Mouse (Mus musculus) macrophage (primary cell): ENCODE data around the gene Serpinf2. TPM values are rescaled to one million over a fixed set of nuclear protein-coding genes. Genes with fewer than 3 reads are reported as not detected.
"Not testable (repeated sequence)": the region's sequence is repeated elsewhere in the genome, so short reads cannot be mapped to it uniquely, and the experiment has no call there.

Source experiments
- H3K27ac ChIP-seq: fragments of 350-480 bp; formaldehyde crosslinking; 2 replicates; pipeline ENCODE4 v1.9.0; 2021
- H3K36me3 ChIP-seq: fragments of 350-480 bp; formaldehyde crosslinking; 2 replicates; pipeline ENCODE4 v1.9.0; 2021; ENCODE audit errors: inconsistent target
- H3K4me3 ChIP-seq: fragments of 350-480 bp; formaldehyde crosslinking; 2 replicates; pipeline ENCODE4 v1.9.0; 2021; ENCODE audit errors: inconsistent target
- H3K79me2 ChIP-seq: fragments of 350-480 bp; formaldehyde crosslinking; 2 replicates; pipeline ENCODE4 v1.9.0; 2021; ENCODE audit errors: inconsistent target
- WGBS: methylation state at CpG from one replicate; pipeline ENCODE4 v1.1.7; 2026; ENCODE audit warnings: inconsistent platforms; ENCODE audit not compliant: missing documents; 5-methylcytosine and 5-hydroxymethylcytosine counted together
- polyA plus RNA-seq: library from polyadenylated mRNA; stranded (reverse); fragments of 250-400 nt; gene quantifications from 3 replicates; pipeline ENCODE4 v1.2.4, GENCODE M21; 2018; ENCODE audit warnings: inconsistent platforms

Serpinf2 gene
- polyA plus RNA-seq, 1 experiment from 2014 or later, result not detected

- Histone ChIP-seq H3K79me2 (no peaks in the 10 kb centered on the region), H3K4me3 (no peak overlapping the region), H3K27ac (no peak overlapping the region), H3K36me3 (no peaks in the 10 kb centered on the region)
- 87% methylated on average over 2 of the region's 4 CpGs for WGBS
Observed at GRCm38 (mm10) chr11:75406104-75406503, 33.3 kb downstream of the Serpinf2 start.

GRCm38 (mm10) chr11:75404801-75405200 lies 34.6 kb downstream of the Serpinf2 start:
- no peaks in the 10 kb centered on the region for H3K79me2 ChIP-seq
- H3K36me3 ChIP-seq, result no peaks in the 10 kb centered on the region
- 94% methylated on average over 6 of the region's 6 CpGs for WGBS
- H3K4me3 ChIP-seq, result no peak overlapping the region
- H3K27ac ChIP-seq, result no peak overlapping the region

- no peak overlapping the region for H3K27ac ChIP-seq
- 91% methylated on average over 6 of the region's 6 CpGs for WGBS
- H3K36me3 ChIP-seq, result no peaks in the 10 kb centered on the region
- no peaks in the 10 kb centered on the region for H3K79me2 ChIP-seq
- no peak overlapping the region for H3K4me3 ChIP-seq
Observed at GRCm38 (mm10) chr11:75403301-75404052, 35.9 kb downstream of the Serpinf2 start.

- no peak overlapping the region for H3K4me3 ChIP-seq
Observed at GRCm38 (mm10) chr11:75402271-75402690, 37.1 kb downstream of the Serpinf2 start.

GRCm38 (mm10) chr11:75400099-75400498 lies 39.3 kb downstream of the Serpinf2 start:
- H3K36me3 ChIP-seq, result no peaks in the 10 kb centered on the region
- H3K4me3 ChIP-seq, result no peak overlapping the region
- no peak overlapping the region for H3K27ac ChIP-seq
- WGBS, result 91% methylated on average over 9 of the region's 9 CpGs
- H3K79me2 ChIP-seq, result no peaks in the 10 kb centered on the region

More at GRCm38 (mm10) chr11:75402271-75402690, 37.1 kb downstream of the Serpinf2 start:
- H3K79me2 ChIP-seq, result no peaks in the 10 kb centered on the region
- WGBS, result 78% methylated on average over 5 of the region's 5 CpGs
- no peaks in the 10 kb centered on the region for H3K36me3 ChIP-seq
- no peak overlapping the region for H3K27ac ChIP-seq

- Histone ChIP-seq H3K79me2 (no peaks in the 10 kb centered on the region), H3K27ac (no peak overlapping the region), H3K36me3 (no peaks in the 10 kb centered on the region), H3K4me3 (no peak overlapping the region)
- 83% methylated on average over 11 of the region's 11 CpGs for WGBS
Observed at GRCm38 (mm10) chr11:75399411-75399841, 40.0 kb downstream of the Serpinf2 start.

GRCm38 (mm10) chr11:75397452-75397851 lies 41.9 kb downstream of the Serpinf2 start:
- Histone ChIP-seq H3K79me2 (no peaks in the 10 kb centered on the region), H3K36me3 (no peaks in the 10 kb centered on the region), H3K4me3 (no peak overlapping the region), H3K27ac (no peak overlapping the region)
- 67% methylated on average over 7 of the region's 7 CpGs for WGBS

GRCm38 (mm10) chr11:75395611-75396010 lies 43.8 kb downstream of the Serpinf2 start:
- H3K36me3 ChIP-seq, result no peaks in the 10 kb centered on the region
- H3K79me2 ChIP-seq, result no peaks in the 10 kb centered on the region
- H3K4me3 ChIP-seq, result no peak overlapping the region
- H3K27ac ChIP-seq, result no peak overlapping the region
- 13% methylated on average over 1 of the region's 1 CpGs for WGBS

GRCm38 (mm10) chr11:75383529-75383928 lies 55.9 kb downstream of the Serpinf2 start:
- H3K27ac ChIP-seq, H3K4me3 ChIP-seq, H3K79me2 ChIP-seq, H3K36me3 ChIP-seq: not testable (repeated sequence)
- 13% methylated on average over 3 of the region's 3 CpGs for WGBS

Other genes starting within 250 kb of the Serpinf2 start
- 3.0 to 14.0 TPM (median 8.4 TPM) in 3 replicates for gene Dph1, start 248.3 kb downstream of the Serpinf2 start, polyA plus RNA-seq
- 0.72 to 0.94 TPM (median 0.83 TPM) in 3 replicates for gene Rtn4rl1, start 245.8 kb downstream of the Serpinf2 start, polyA plus RNA-seq
- 37.9 to 93.2 TPM (median 39.5 TPM) in 3 replicates for gene Rpa1, start 91.3 kb downstream of the Serpinf2 start, polyA plus RNA-seq
- gene Smyd4, start 91.2 kb downstream of the Serpinf2 start, polyA plus RNA-seq, result 3.6 to 6.3 TPM (median 5.0 TPM) in 3 replicates
- gene Serpinf1, start 16.9 kb downstream of the Serpinf2 start, polyA plus RNA-seq, result 0.86 to 1.0 TPM in 2 of 3 replicates, not detected in the other
- 45.8 to 53.6 TPM (median 49.5 TPM) in 3 replicates for gene Wdr81, start 15.1 kb upstream of the Serpinf2 start, polyA plus RNA-seq
- 2.5 to 4.9 TPM (median 4.5 TPM) in 3 replicates for gene Tlcd2, start 22.1 kb upstream of the Serpinf2 start, polyA plus RNA-seq
- 72.5 to 92.1 TPM (median 86.0 TPM) in 3 replicates for gene Prpf8, start 47.2 kb upstream of the Serpinf2 start, polyA plus RNA-seq
- gene Rilp, start 70.5 kb upstream of the Serpinf2 start, polyA plus RNA-seq, result 6.6 to 7.4 TPM (median 7.1 TPM) in 3 replicates
- gene Scarf1, start 73.9 kb upstream of the Serpinf2 start, polyA plus RNA-seq, result 8.6 to 19.0 TPM (median 16.2 TPM) in 3 replicates
- 250 to 450 TPM (median 359 TPM) in 3 replicates for gene Slc43a2, start 92.1 kb upstream of the Serpinf2 start, polyA plus RNA-seq
- 282 to 582 TPM (median 340 TPM) in 3 replicates for gene Pitpna, start 148.5 kb upstream of the Serpinf2 start, polyA plus RNA-seq
- gene Inpp5k, start 191.4 kb upstream of the Serpinf2 start, polyA plus RNA-seq, result 20.3 to 48.0 TPM (median 38.4 TPM) in 3 replicates
- gene Myo1c, start 210.9 kb upstream of the Serpinf2 start, polyA plus RNA-seq, result 62.9 to 77.4 TPM (median 64.6 TPM) in 3 replicates
- 52.3 to 73.1 TPM (median 60.5 TPM) in 3 replicates for gene Crk, start 239.7 kb upstream of the Serpinf2 start, polyA plus RNA-seq